Mouse (Mus musculus) thymus, postnatal 36 days (tissue): ENCODE measurements around the gene Aldh4a1.
A peak's percentile ranks its signal among the peaks of the same experiment; 100 is the strongest.

Source experiments
- DNase-seq, 2 experiments: peaks; one replicate each; pipeline ENCODE4 v3.0.0; 2022; ENCODE audit warnings: mixed read lengths in 2 of 2

Gene Aldh4a1

GRCm38 (mm10) chr4:139590446-139590845 lies 32.2 kb upstream of the Aldh4a1 start:
- no peak for DNase-seq

- no peak for DNase-seq
Measured at GRCm38 (mm10) chr4:139592895-139593294, 29.8 kb upstream of the Aldh4a1 start.

DNA sequence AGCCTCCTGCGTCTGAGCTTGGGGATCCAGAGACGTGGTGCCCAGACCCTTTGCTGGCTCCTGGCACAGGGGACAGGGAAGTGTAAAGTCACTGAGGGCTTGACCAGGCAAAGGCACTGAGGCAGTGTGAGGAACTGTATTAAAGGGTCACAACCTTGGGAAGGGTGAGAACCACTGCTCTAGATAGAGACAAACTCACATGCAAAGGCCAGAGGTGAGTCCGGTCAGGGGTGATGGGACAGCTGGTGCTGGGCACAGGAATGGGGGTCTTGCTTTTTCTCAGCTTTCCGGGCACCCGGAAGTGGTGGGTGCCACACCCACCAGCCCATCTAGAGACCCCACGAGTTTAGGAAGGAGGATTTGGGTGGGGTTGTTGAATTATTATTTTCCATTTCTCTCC lies 29.3 kb upstream of the Aldh4a1 start:
- DNase-seq = no peak

DNA sequence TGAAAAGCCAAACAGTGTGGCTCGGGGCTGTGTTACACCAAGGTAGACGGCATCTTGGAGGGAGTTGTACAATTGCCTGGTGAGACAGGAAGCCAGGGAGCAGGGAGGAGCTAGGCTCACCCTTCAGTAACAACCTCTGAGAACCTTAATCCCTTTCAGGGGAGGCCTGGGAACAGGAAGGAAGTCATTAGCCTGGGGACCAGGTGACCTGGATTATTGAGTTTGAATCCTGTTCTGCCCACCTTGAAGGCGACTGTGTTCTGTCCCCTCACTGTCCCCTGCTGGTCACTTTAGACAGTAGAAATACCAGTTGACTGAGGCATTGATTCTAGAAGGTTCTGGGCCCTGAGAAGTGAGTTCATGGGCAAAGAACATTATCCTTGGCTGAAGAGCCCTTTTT lies 28.6 kb upstream of the Aldh4a1 start:
- no peak for DNase-seq

DNA sequence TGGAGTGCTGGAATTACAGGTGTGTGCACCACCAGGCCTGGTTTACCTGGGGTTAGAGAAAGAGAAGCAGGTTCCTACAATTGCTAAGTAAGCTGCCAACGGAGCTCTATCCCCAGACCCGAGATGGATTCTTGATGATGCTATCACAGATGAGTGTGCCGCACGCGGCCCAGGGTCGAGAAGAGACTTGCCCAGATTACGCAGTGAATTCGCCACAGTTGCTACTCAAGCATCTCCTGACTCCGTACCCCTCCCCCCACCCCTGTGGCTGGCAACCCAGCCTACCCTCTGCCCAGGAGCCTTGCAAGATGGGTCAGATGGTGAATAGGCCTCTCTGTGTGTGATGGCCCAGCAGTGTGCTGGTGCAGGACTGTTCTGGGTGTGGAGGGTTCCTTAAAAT lies 26.0 kb upstream of the Aldh4a1 start:
- no peak for DNase-seq

DNA sequence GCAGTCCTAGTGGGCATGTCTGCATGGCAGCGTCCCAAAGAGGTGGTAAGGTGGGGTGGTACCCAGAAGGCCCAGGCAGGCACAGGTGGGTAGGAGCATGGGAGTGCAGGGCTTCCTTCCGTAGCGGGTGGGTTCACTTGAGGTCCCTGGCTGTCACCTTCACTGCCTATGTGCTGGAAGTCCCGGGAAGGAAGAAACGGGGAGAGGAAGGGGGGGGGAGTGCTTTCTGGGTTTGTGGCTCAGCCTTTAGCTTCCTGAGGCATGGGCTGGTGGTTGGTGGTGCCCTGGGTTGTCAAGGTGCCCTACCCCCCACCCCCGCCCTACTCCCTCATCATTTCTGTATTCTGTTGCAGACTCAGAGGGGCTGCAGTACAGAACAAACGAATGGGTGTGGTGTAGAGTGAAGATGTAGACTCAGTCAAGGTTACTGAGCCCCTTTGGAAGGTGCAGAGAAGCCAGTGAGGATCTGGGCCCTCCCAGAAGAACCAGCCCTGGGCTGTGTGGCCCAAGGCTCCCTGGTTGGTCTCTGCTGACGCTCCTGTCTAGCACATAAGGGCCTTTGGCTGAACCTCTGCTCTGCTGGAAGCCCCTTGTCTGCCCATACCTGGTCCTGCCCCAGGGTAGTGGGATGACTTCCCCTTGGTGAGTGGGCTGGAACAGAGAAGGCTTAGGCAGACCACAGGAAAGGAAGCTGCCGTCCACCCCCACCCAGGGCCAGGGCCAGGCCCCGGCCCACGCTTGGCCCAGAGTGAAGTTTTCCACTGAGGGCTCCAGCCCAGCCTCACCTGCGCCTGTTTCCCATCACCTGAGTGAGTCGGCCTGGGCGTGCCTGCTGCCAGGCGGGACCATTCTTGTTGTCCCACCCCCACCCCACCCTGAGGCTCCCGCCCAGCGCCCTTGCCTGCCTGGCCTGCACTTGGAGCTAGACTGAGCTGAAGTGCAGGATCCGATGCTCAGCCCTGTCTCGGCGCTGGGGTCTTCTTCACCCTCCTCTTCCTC lies 25.1 kb upstream of the Aldh4a1 start:
- DNase-seq = peak; percentile 38 to 57

DNA sequence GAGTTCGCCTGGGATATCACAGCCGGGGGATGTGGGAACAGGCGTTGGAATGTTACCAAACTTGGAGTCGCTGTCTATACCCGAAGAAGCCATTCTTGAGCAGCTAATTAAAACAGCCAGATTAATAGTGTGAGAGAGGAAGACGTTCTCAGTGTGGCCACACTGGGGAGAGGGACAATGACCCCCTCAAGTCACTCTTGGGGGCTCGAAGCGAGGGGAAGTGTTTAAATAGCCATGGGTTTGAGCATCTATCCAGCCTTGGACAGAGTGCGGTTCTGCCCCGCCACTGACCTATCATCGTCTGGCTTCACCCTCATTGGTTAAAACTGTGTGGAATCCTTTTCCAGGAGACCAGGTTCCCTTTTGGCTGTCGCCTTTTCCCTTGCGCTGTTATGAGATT lies 24.3 kb upstream of the Aldh4a1 start:
- no peak for DNase-seq

DNA sequence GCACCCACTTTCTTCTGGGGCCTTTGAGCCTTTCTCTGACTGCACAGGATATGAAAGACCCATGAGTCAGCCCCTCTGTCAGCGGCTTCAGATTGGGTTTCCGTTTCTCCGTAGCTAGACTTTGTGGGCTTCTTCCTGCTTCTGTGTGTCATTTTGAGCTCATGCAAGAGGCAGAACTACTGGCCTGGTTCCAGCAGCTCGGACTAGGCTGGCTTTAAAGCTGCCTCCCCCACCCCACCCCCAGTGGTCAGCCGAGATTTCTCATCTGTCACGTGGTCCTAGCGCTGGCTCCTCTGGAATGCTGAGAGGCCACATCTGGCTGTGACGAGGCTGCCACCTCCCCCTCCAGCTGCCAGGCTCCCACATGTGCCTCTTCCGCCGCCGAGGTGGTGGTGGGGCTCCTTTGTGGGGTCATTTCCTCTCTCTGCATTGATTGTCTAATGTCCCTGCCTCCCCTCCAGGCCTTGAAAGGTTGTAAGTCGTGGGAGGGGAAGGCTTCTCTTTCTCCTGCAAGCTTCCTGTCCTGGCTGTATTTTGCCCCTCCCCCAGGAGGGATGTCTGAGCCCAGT lies 23.6 kb upstream of the Aldh4a1 start:
- peak; percentile 68 to 77 for DNase-seq

GRCm38 (mm10) chr4:139601519-139602356 lies 20.9 kb upstream of the Aldh4a1 start:
- DNase-seq = no peak

DNA sequence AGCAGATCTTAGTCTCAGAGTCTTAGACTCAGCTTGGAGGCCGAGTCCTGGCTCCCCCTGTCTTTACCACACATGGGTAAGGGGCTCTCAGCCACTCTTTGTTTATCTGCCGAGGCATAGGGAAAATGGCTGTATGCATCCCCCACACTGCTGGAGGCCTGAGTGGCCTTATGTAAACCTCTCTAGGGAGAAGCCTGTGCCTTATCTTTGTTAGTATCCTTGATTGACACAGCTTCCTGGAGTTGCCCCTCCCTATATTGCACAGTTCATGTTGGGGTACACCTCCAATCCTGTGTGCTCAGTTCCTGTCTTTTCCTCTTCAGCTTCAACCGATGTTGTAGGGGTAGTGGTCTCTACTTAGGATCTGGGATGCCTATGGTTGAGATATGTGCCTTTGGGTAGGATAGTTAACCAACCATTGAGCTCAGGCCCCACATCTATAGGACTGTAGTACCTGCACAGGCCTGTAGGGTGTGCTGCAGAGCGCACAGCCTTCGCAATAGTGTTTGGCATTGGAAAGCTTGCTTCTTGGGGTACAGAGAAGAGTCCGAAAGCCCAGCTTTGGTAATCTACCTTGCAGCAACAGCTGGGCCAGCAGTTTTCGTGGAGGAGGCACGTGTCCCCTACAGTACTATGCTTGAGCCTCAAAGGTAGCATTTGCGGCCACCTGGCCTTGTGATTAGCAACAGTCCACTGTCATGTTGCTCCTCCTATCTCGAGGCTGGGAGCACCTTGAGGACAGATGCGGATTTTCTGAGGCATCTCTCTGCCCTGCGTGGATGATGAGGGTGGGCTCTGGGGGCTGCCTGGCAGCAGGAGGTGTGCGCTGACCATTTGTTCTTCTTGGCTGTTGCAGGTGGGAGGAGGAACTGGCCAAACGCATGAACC lies 20.1 kb upstream of the Aldh4a1 start, which contains the start of gene Gm21969:
TSS of gene Gm21969 (plus strand) at position 830 of the 888 bp plus-strand sequence.
- DNase-seq = peak; percentile 71 to 72

DNA sequence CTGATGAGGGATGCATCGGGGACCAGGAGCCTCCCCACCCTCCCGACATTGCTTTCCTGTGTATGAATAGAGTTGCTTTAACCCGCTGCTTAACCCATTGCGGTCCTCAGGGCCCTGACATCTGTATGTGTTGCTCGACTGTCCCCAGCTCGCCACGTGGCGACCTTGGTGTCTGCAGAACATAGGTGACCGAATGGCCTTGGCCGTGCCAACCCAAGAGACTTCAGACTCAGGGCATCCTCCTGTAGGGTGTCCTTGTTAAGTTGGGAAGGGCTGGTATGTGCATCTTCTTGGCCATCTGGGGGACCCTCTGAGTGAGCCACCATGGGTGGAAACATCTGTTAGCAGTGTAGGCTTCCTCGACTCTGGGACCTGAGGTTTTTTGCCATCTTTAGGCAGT lies 17.4 kb upstream of the Aldh4a1 start:
- DNase-seq = no peak

DNA sequence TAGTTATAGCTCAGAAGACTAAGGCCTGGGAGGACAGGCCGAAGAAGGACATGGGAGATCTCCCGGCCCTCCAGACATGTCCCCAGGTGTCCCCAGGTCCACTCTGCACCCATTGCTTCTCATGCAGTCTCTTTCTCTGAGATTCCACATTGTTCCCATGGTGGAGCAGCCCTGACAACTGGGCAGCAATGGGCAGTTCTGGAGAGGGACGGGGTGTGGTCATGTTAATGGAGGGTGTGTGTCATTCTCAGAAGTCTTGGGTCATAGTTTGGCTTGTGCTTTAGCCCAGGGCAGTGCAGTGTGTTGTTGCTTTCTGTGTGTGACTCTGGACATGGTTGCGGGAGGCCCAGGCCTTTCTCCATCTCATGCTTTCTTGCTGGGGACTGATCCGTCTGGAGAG lies 15.9 kb upstream of the Aldh4a1 start:
- DNase-seq = no peak

DNA sequence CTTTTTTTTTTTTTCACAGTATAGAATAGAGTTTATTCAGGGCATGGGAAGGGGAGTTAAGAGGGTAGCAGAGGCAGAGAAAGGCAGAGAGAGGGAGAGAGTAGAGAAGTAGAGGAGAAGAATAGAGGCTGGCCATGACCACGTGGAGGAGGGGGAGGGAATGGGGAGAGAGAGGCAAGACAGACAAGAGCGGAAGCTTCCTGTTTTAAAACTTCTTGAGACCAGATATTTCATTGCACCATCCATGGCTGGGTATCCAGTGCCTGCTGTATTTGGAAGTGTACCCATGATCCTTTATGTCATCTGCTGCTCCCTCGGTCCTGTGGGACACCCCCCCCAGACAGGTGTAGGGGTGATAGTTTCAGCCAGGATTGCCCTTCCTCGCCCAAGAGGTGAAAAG lies 13.7 kb upstream of the Aldh4a1 start:
- DNase-seq = no peak

DNA sequence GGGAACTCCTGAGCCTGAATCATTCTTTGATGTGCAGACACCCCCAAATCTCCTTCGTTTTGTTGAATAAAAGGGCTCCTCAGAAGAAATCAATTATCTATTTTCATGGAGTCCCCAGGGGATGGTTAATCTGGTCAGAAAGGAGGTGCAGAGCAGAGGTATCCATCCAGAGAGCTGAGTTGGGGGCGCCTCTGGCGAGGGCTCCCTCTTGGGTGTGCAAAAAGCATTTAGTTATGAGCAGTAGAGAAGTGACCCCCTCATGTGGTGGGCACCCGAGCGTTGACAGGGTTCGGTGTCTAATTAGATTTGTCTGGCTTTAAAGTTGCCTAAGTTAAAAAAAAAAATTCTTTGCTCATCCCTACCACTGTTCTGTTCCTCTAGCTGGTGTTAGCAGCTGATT lies 11.7 kb upstream of the Aldh4a1 start:
- no peak for DNase-seq

GRCm38 (mm10) chr4:139611542-139611953 lies 11.1 kb upstream of the Aldh4a1 start:
- peak; percentile 64 to 80 for DNase-seq

GRCm38 (mm10) chr4:139614524-139615260 lies 8.0 kb upstream of the Aldh4a1 start:
- DNase-seq = no peak

DNA sequence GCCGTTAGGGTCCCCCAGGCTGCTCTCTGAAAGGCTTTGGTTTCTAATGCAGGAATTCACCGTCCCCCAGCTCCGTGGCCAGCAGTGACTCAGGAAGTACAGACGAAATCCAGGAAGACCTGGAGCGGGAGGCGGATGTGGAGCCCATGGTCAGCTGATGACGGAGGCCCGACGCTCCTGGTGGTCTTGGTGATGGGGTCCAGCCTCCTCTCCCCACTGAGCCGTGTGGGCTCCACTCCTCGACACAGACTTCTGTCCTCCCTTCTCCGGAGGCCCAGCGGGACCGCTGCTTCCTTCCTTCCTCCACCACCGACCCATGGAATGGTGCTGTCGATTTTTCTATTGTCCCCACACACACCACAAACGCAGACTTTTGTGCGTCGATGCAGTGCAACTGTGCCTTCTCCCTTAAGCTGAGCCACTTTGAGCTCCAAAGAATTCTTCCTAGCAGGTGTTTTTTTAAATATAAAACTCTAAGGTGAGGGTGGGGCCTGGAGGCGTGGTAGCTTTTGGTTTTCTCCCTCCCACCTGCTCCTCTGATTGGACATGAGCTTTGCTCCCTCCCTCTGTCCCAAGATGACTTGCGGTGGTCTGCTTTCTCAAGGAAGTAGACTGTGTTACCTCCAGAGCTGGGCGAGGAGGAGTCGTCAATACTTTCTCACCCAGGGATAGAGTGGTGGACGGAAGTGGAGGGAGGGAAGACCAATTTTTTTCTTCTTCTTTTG lies 6.2 kb upstream of the Aldh4a1 start:
- DNase-seq = peak; percentile 73 to 83

- DNase-seq = no peak
Measured at GRCm38 (mm10) chr4:139617001-139617364, 5.7 kb upstream of the Aldh4a1 start.

DNA sequence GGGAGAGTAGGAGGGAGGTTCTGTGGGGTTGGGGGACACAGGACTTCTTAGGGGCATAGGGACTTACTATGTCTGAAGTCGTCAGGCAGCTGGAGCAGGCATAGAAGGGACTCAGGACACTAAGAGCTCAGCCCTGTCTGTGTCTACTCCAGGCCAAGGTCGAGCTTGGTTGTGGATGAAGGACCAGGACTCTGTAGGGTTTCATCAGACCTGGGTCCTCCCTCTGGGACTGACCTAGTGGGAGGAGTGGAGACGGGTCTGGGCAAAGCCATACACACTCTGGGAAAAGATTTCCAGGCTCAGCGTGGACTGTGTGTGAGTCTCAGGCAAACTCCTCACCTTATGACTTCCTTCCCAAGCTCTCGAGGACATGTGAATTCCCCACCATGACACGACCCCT lies 2.9 kb upstream of the Aldh4a1 start:
- DNase-seq = no peak

- DNase-seq = no peak
Measured at GRCm38 (mm10) chr4:139623434-139624115, 909 bp downstream of the Aldh4a1 start.
